Mouse (Mus musculus): Measurements from ENCODE around the gene Nrsn1. TPM values are rescaled to one million over a fixed set of nuclear protein-coding genes. Genes with fewer than 3 reads are reported as not detected.
"Not testable (repeated sequence)": the region's sequence is repeated elsewhere in the genome, so short reads cannot be mapped to it uniquely, and the experiment has no call there.

The Nrsn1 gene
- polyA plus RNA-seq (2016; fragmentation: Nextera tagmentation; extraction: Ambion mirVana) = 0.77 and 1.1 TPM in 2 replicates

- not testable (repeated sequence) for ATAC-seq (ENCODE audit: insufficient number of reproducible peaks, insufficient read depth, low FRiP score, low TSS enrichment, low read depth); H3K27me3 ChIP-seq; H3K36me3 ChIP-seq; H3K9me3 ChIP-seq; H3K27ac ChIP-seq; H3K9ac ChIP-seq (replicated peaks); H3K4me1 ChIP-seq (replicated peaks)
- Histone ChIP-seq H3K4me3 (replicated peaks) (peak within 1 kb of the TSS; percentile 38), H3K4me2 (peak within 1 kb of the TSS; percentile 79)
- 78% methylated on average over 2 of the region's 2 CpGs for WGBS
These were observed at the start of gene Nrsn1 for GRCm38 (mm10) chr13:25270402-25270801. TSS of gene Nrsn1 (minus strand) at chr13:25270502.

- H3K4me2 ChIP-seq = no peak overlapping the region
- 82% methylated on average over 2 of the region's 2 CpGs for WGBS
- H3K4me1 ChIP-seq (replicated peaks) = no peaks in the 10 kb centered on the region
- H3K27me3 ChIP-seq = peaks cover 24% of the 10 kb centered on the region
- H3K4me3 ChIP-seq (replicated peaks) = no peak overlapping the region
- no peak overlapping the region for H3K27ac ChIP-seq
- no peak for ATAC-seq (ENCODE audit: insufficient number of reproducible peaks, insufficient read depth, low FRiP score, low TSS enrichment, low read depth)
- no peaks in the 10 kb centered on the region for H3K36me3 ChIP-seq
- H3K9me3 ChIP-seq = no peaks in the 10 kb centered on the region
- H3K9ac ChIP-seq (replicated peaks) = no peak overlapping the region
These were observed 41.8 kb upstream of the Nrsn1 start for GRCm38 (mm10) chr13:25312059-25312458.

GRCm38 (mm10) chr13:25310068-25310467 is 39.8 kb upstream of the Nrsn1 start:
- no peaks in the 10 kb centered on the region for H3K36me3 ChIP-seq
- no peaks in the 10 kb centered on the region for H3K9me3 ChIP-seq
- peaks cover 19% of the 10 kb centered on the region for H3K27me3 ChIP-seq
- H3K9ac ChIP-seq (replicated peaks) = no peak overlapping the region
- H3K4me2 ChIP-seq = no peak overlapping the region
- ATAC-seq (ENCODE audit: insufficient number of reproducible peaks, insufficient read depth, low FRiP score, low TSS enrichment, low read depth) = no peak
- no peak overlapping the region for H3K27ac ChIP-seq
- no peak overlapping the region for H3K4me3 ChIP-seq (replicated peaks)
- H3K4me1 ChIP-seq (replicated peaks) = no peaks in the 10 kb centered on the region

GRCm38 (mm10) chr13:25288736-25289135 is 18.4 kb upstream of the Nrsn1 start:
- 86% methylated on average over 1 of the region's 1 CpGs for WGBS

GRCm38 (mm10) chr13:25274934-25275565 is 4.7 kb upstream of the Nrsn1 start:
- Histone ChIP-seq H3K4me2 (no peak overlapping the region), H3K4me1 (replicated peaks) (peaks cover 2% of the 10 kb centered on the region), H3K9ac (replicated peaks) (no peak overlapping the region), H3K4me3 (replicated peaks) (no peak overlapping the region), H3K27ac (no peak overlapping the region), H3K36me3 (no peaks in the 10 kb centered on the region), H3K9me3 (no peaks in the 10 kb centered on the region), H3K27me3 (0 out of 2 replicates have a peak, but pooled peaks cover under 1% of the 10 kb centered on the region)
- WGBS = 52% methylated on average over 5 of the region's 5 CpGs
- ATAC-seq (ENCODE audit: insufficient number of reproducible peaks, insufficient read depth, low FRiP score, low TSS enrichment, low read depth) = no peak

More at GRCm38 (mm10) chr13:25288736-25289135, 18.4 kb upstream of the Nrsn1 start:
- no peak overlapping the region for H3K9ac ChIP-seq (replicated peaks)
- H3K4me1 ChIP-seq (replicated peaks) = no peaks in the 10 kb centered on the region
- ATAC-seq (ENCODE audit: insufficient number of reproducible peaks, insufficient read depth, low FRiP score, low TSS enrichment, low read depth) = no peak
- H3K36me3 ChIP-seq = no peaks in the 10 kb centered on the region
- no peak overlapping the region for H3K4me3 ChIP-seq (replicated peaks)
- no peaks in the 10 kb centered on the region for H3K9me3 ChIP-seq
- no peaks in the 10 kb centered on the region for H3K27me3 ChIP-seq
- H3K27ac ChIP-seq = no peak overlapping the region
- no peak overlapping the region for H3K4me2 ChIP-seq

GRCm38 (mm10) chr13:25272189-25272588 is 1.9 kb upstream of the Nrsn1 start:
- H3K4me3 ChIP-seq (replicated peaks) = no peak overlapping the region
- H3K4me2 ChIP-seq = no peak overlapping the region
- H3K36me3 ChIP-seq = no peaks in the 10 kb centered on the region
- peaks cover 8% of the 10 kb centered on the region for H3K4me1 ChIP-seq (replicated peaks)
- no peak for ATAC-seq (ENCODE audit: insufficient number of reproducible peaks, insufficient read depth, low FRiP score, low TSS enrichment, low read depth)
- no peaks in the 10 kb centered on the region for H3K9me3 ChIP-seq
- peaks cover 7% of the 10 kb centered on the region; the same call in 1 of the 2 replicates for H3K27me3 ChIP-seq
- no peak overlapping the region for H3K27ac ChIP-seq
- 57% methylated on average over 4 of the region's 4 CpGs for WGBS
- H3K9ac ChIP-seq (replicated peaks) = no peak overlapping the region

GRCm38 (mm10) chr13:25269569-25270268 is 583 bp downstream of the Nrsn1 start:
- H3K36me3 ChIP-seq = no peaks in the 10 kb centered on the region
- no peaks in the 10 kb centered on the region for H3K9me3 ChIP-seq
- no peak overlapping the region for H3K27ac ChIP-seq
- H3K27me3 ChIP-seq = peaks cover 7% of the 10 kb centered on the region; the same call in 1 of the 2 replicates
- peak; percentile 75 for ATAC-seq (ENCODE audit: insufficient number of reproducible peaks, insufficient read depth, low FRiP score, low TSS enrichment, low read depth)
- peaks cover 8% of the 10 kb centered on the region for H3K4me1 ChIP-seq (replicated peaks)
- no peak overlapping the region for H3K9ac ChIP-seq (replicated peaks)
- H3K4me2 ChIP-seq = peak overlapping the region; percentile 79
- 3% methylated on average over 40 of the region's 42 CpGs for WGBS
- H3K4me3 ChIP-seq (replicated peaks) = peak overlapping the region; percentile 38

- H3K9me3 ChIP-seq = no peaks in the 10 kb centered on the region
- no peak overlapping the region for H3K9ac ChIP-seq (replicated peaks)
- H3K27ac ChIP-seq = no peak overlapping the region
- H3K27me3 ChIP-seq = peaks cover 7% of the 10 kb centered on the region; the same call in 1 of the 2 replicates
- WGBS = 11% methylated on average over 2 of the region's 2 CpGs
- no peaks in the 10 kb centered on the region for H3K36me3 ChIP-seq
- H3K4me2 ChIP-seq = 0 out of 2 replicates have a peak overlapping the region, but pooled peaks have one; percentile 79
- ATAC-seq (ENCODE audit: insufficient number of reproducible peaks, insufficient read depth, low FRiP score, low TSS enrichment, low read depth) = no peak
- H3K4me1 ChIP-seq (replicated peaks) = peaks cover 8% of the 10 kb centered on the region
- H3K4me3 ChIP-seq (replicated peaks) = no peak overlapping the region
These were observed 1.3 kb downstream of the Nrsn1 start for GRCm38 (mm10) chr13:25269039-25269438.

GRCm38 (mm10) chr13:25262748-25263147 is 7.6 kb downstream of the Nrsn1 start:
- WGBS = 53% methylated on average over 4 of the region's 4 CpGs
- Histone ChIP-seq H3K9ac (replicated peaks) (no peak overlapping the region), H3K27ac (no peak overlapping the region), H3K4me2 (no peak overlapping the region), H3K27me3 (no peaks in the 10 kb centered on the region), H3K9me3 (no peaks in the 10 kb centered on the region; the same call in 1 of the 2 replicates), H3K36me3 (no peaks in the 10 kb centered on the region), H3K4me1 (replicated peaks) (peaks cover 11% of the 10 kb centered on the region; the same call in 1 of the 2 replicates), H3K4me3 (replicated peaks) (no peak overlapping the region)
- ATAC-seq (ENCODE audit: insufficient number of reproducible peaks, insufficient read depth, low FRiP score, low TSS enrichment, low read depth) = no peak

- Histone ChIP-seq H3K4me2 (no peak overlapping the region), H3K4me3 (replicated peaks) (no peak overlapping the region), H3K9me3 (no peaks in the 10 kb centered on the region), H3K4me1 (replicated peaks) (peaks cover 9% of the 10 kb centered on the region; the same call in 1 of the 2 replicates), H3K36me3 (no peaks in the 10 kb centered on the region), H3K27me3 (no peaks in the 10 kb centered on the region), H3K9ac (replicated peaks) (no peak overlapping the region), H3K27ac (no peak overlapping the region)
- 87% methylated on average over 6 of the region's 6 CpGs for WGBS
- ATAC-seq (ENCODE audit: insufficient number of reproducible peaks, insufficient read depth, low FRiP score, low TSS enrichment, low read depth) = no peak
These were observed 12.7 kb downstream of the Nrsn1 start for GRCm38 (mm10) chr13:25257608-25258007.

- no peaks in the 10 kb centered on the region; the same call in 1 of the 2 replicates for H3K4me1 ChIP-seq (replicated peaks)
- peak; percentile 42; the same call in 1 of the 2 replicates for ATAC-seq (ENCODE audit: insufficient number of reproducible peaks, insufficient read depth, low FRiP score, low TSS enrichment, low read depth)
- no peaks in the 10 kb centered on the region for H3K27me3 ChIP-seq
- WGBS = 71% methylated on average over 9 of the region's 9 CpGs
- no peak overlapping the region for H3K9ac ChIP-seq (replicated peaks)
- H3K4me2 ChIP-seq = no peak overlapping the region
- H3K9me3 ChIP-seq = no peaks in the 10 kb centered on the region
- H3K27ac ChIP-seq = no peak overlapping the region
- H3K36me3 ChIP-seq = no peaks in the 10 kb centered on the region
- no peak overlapping the region for H3K4me3 ChIP-seq (replicated peaks)
These were observed 15.6 kb downstream of the Nrsn1 start for GRCm38 (mm10) chr13:25254478-25255263.
